Mouse (Mus musculus) heart, embryonic 12.5 days (tissue): ENCODE data around the gene Ccnd3. TPM values are rescaled to one million over a fixed set of nuclear protein-coding genes. Genes with fewer than 3 reads are reported as not detected.
"Not testable (repeated sequence)": the region's sequence is repeated elsewhere in the genome, so short reads cannot be mapped to it uniquely, and the experiment has no call there.

Experiments used
- ATAC-seq: fragments of 200-750 bp; cut with Nextera tagmentation; 2 replicates; pipeline ENCODE4 v1.8.0; 2017; ENCODE audit warnings: moderate TSS enrichment, moderate library complexity; ENCODE audit not compliant: insufficient number of reproducible peaks, low FRiP score
- H3K27ac ChIP-seq: fragments of 300-500 bp; sonication (generic); 2 replicates; pipeline ENCODE4 v1.5.1; 2016; ENCODE audit warnings: mild to moderate bottlenecking, moderate library complexity; ENCODE audit not compliant: poor library complexity, severe bottlenecking
- H3K27me3 ChIP-seq: fragments of 300-500 bp; sonication (generic); replicated peaks from 2 replicates; pipeline ENCODE4 v1.6.1; 2016; ENCODE audit warnings: mild to moderate bottlenecking, moderate library complexity
- H3K36me3 ChIP-seq: fragments of 300-500 bp; sonication (generic); 2 replicates; pipeline ENCODE4 v1.6.1; 2016; ENCODE audit warnings: mild to moderate bottlenecking, moderate library complexity
- H3K4me1 ChIP-seq: fragments of 300-500 bp; sonication (generic); replicated peaks from 2 replicates; pipeline ENCODE4 v1.6.1; 2016; ENCODE audit warnings: mild to moderate bottlenecking
- H3K4me2 ChIP-seq: fragments of 300-500 bp; sonication (generic); 2 replicates; pipeline ENCODE4 v1.6.1; 2016; ENCODE audit warnings: mild to moderate bottlenecking, moderate library complexity
- H3K4me3 ChIP-seq: fragments of 300-500 bp; sonication (generic); 2 replicates; pipeline ENCODE4 v1.5.1; 2016; ENCODE audit warnings: mild to moderate bottlenecking
- H3K9ac ChIP-seq: fragments of 300-500 bp; sonication (generic); 2 replicates; pipeline ENCODE4 v1.6.1; 2016; ENCODE audit warnings: mild to moderate bottlenecking, moderate library complexity
- H3K9me3 ChIP-seq: fragments of 300-500 bp; sonication (generic); replicated peaks from 2 replicates; pipeline ENCODE4 v1.6.1; 2016; ENCODE audit warnings: mild to moderate bottlenecking, moderate library complexity
- WGBS: fragments of 180-500 bp; shearing (Covaris S2); methylation state at CpG from one replicate; pipeline ENCODE4 v1.1.7; 2016; 5-methylcytosine and 5-hydroxymethylcytosine counted together
- polyA plus RNA-seq: library from polyadenylated mRNA; unstranded; fragments of >200 nt; fragmentation: Nextera tagmentation; extraction: Ambion mirVana; gene quantifications from 2 replicates; pipeline ENCODE4 v1.2.1, GENCODE M21; 2016

Gene Ccnd3
- polyA plus RNA-seq, 1 experiment from 2014 or later: 533 TPM

DNA sequence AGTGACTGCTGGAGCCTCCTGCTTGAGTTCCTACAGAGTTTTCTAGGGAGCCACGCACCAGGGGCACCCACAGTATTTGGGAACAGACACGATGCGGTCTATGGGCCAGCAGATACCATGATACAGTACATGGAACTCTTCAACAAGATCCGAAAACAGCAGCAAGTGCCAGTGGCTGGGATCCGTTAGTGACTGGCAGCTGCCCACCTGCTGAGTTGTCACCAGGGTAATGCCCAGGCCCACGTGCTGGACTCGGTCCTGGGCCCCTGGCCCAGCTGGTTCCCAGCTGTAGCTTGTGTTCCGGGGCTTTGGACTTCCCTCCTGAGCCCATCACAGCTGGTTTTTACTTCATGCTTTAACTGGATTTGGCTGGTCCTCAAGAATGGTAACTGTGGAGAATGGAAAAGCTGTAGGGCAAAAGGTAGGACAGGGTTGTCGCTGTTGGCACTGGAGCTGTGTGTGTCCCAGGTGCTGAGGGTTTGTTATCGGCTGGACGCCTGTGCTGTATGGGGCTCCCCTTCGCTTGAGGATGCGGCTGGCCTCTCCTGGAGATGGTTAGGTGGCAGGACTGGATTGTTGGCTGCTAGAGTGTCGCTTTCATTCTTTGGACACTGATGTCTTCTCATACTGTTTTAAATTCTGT lies 118.2 kb downstream of the Ccnd3 start:
- peaks cover 5% of the 10 kb centered on the region; the same call in 1 of the 2 replicates for H3K4me1 ChIP-seq
- no peak overlapping the region for H3K9ac ChIP-seq
- 95% methylated on average over 14 of the region's 14 CpGs for WGBS
- H3K36me3 ChIP-seq: peaks cover 73% of the 10 kb centered on the region
- H3K27me3 ChIP-seq: no peaks in the 10 kb centered on the region
- no peak overlapping the region for H3K27ac ChIP-seq
- H3K9me3 ChIP-seq: no peaks in the 10 kb centered on the region
- ATAC-seq: no peak
- no peak overlapping the region for H3K4me2 ChIP-seq
- H3K4me3 ChIP-seq: no peak overlapping the region

DNA sequence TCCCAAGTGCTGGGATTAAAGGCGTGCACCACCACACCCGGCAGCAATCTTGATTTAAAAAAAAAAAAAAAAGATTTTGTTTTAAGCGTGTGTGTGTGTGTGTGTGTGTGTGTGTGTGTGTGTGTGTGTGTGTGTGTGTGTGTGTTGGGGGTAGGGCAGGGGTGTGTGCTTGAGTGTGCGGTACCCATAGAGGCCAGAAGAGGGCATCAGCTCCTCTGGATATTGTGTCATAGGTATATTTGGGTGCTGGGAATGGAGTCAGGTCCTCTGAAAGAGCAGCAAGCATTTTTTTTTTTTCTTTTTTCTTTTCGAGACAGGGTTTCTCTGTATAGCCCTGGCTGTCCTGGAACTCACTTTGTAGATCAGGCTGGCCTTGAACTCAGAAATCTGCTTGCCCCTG lies 119.7 kb downstream of the Ccnd3 start:
- H3K27me3 ChIP-seq, H3K27ac ChIP-seq, ATAC-seq, H3K4me3 ChIP-seq, H3K4me2 ChIP-seq, H3K9me3 ChIP-seq, H3K9ac ChIP-seq: not testable (repeated sequence)
- 96% methylated on average over 4 of the region's 5 CpGs for WGBS
- H3K4me1 ChIP-seq: peaks cover 11% of the 10 kb centered on the region
- peaks cover 61% of the 10 kb centered on the region for H3K36me3 ChIP-seq

GRCm38 (mm10) chr17:47625088-47625487 lies 120.2 kb downstream of the Ccnd3 start:
- H3K4me1 ChIP-seq: peaks cover 11% of the 10 kb centered on the region
- H3K4me3 ChIP-seq: no peak overlapping the region
- H3K36me3 ChIP-seq: peaks cover 56% of the 10 kb centered on the region
- 93% methylated on average over 2 of the region's 2 CpGs for WGBS
- no peak for ATAC-seq
- H3K27me3 ChIP-seq: no peaks in the 10 kb centered on the region
- H3K4me2 ChIP-seq: no peak overlapping the region
- H3K27ac ChIP-seq: no peak overlapping the region
- no peaks in the 10 kb centered on the region for H3K9me3 ChIP-seq
- H3K9ac ChIP-seq: no peak overlapping the region

DNA sequence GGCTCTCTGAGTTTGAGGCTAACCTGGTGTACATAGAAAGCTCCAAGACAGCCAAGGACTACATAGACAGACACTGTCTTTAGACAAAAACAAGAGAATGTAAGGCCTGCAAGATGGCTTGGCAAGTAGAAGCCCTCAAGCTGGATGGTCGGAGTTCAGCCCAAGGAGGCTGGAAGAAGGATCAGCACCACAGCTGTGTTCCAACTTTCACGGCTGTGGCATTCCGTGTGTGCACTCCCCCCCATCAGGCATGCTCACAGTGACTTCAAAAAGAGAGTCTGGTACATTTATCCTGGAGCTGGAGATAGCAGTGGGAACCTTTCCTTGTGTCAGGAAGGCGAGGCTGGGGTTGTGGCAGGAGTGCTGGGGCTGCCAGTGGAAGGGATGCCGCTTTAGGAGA lies 121.2 kb downstream of the Ccnd3 start:
- peaks cover 20% of the 10 kb centered on the region for H3K4me1 ChIP-seq
- no peak for ATAC-seq
- no peak overlapping the region for H3K4me2 ChIP-seq
- H3K9me3 ChIP-seq: no peaks in the 10 kb centered on the region
- no peak overlapping the region for H3K9ac ChIP-seq
- no peak overlapping the region for H3K27ac ChIP-seq
- no peaks in the 10 kb centered on the region for H3K27me3 ChIP-seq
- 87% methylated on average over 5 of the region's 5 CpGs for WGBS
- peaks cover 53% of the 10 kb centered on the region for H3K36me3 ChIP-seq
- H3K4me3 ChIP-seq: no peak overlapping the region

DNA sequence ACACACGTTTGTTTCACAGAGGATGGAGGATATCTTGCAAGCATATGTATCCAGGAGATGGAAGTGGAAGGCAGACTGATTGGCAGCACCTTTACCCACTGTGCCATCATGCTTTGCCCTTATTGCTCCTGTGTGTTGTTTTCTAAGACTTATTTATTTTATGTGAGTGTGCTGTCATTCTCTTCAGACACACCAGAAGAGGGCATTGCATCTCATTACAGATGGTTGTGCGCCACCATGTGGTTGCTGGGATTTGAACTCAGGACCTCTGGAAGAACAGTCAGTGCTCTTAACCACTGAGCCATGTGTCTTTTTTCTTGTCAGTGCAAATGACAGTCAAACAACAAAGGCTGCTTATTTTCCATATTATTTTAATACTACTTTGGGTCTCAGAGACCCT lies 122.9 kb downstream of the Ccnd3 start:
- Histone ChIP-seq H3K9me3 (no peaks in the 10 kb centered on the region), H3K9ac (no peak overlapping the region), H3K4me3 (no peak overlapping the region), H3K4me1 (peaks cover 30% of the 10 kb centered on the region), H3K4me2 (no peak overlapping the region; the same call in 1 of the 2 replicates), H3K36me3 (peaks cover 39% of the 10 kb centered on the region), H3K27me3 (no peaks in the 10 kb centered on the region), H3K27ac (no peak overlapping the region)
- WGBS: 80% methylated on average over 2 of the region's 2 CpGs
- ATAC-seq: no peak

DNA sequence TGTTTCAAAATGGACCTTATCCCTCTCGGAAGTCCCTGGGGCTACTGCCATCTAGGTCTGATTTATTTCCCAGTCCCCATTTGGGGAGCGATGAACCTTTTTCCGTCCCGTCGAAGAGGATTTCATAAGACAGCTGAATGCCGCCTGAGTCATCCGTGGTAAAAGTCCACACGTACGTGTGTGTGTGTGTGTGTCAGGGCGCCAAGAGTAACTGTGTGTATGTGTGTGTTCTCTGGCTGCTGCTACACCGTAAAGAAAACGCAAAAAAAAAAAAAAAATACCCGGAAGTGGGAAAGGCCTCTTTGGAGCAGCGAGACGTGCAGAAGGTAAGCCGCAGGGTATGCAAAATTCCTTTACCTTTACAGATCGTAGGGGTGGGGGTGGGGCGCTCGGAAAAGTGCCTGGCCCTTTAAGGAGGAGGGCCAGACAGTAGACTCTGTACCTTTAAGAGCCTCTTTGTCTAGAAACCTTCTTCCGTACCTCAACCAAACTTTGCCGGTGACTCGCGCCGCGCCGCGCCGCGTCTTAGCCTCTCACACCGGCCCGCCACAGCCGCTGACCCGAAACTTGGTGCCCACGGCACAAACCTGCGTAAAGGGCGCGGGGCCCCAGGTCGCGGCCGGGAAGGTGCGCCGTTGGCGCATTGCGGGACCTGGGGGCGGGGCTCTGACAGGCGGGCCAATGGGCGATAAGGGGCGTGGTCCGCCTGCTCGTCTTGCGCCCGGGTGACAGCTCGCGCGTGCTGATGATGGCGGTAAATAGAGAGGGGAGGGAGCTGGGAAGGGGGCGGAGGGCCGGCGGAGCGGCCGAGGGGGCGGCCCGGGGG lies 124.2 kb downstream of the Ccnd3 start:
- Histone ChIP-seq H3K36me3 (peaks cover 26% of the 10 kb centered on the region), H3K9ac (peak overlapping the region; percentile 89), H3K27ac (peak overlapping the region; percentile 86), H3K4me3 (peak overlapping the region; percentile 75), H3K4me2 (peak overlapping the region; percentile 99), H3K9me3 (no peaks in the 10 kb centered on the region), H3K4me1 (peaks cover 30% of the 10 kb centered on the region), H3K27me3 (no peaks in the 10 kb centered on the region)
- peak; percentile 96 for ATAC-seq
- WGBS: under 1% methylated on average over 63 of the region's 63 CpGs

- peak; percentile 74 for ATAC-seq
- peak overlapping the region; percentile 99 for H3K4me2 ChIP-seq
- no peaks in the 10 kb centered on the region for H3K9me3 ChIP-seq
- no peaks in the 10 kb centered on the region for H3K27me3 ChIP-seq
- under 1% methylated on average over 60 of the region's 61 CpGs for WGBS
- peaks cover 30% of the 10 kb centered on the region for H3K4me1 ChIP-seq
- H3K4me3 ChIP-seq: peak overlapping the region; percentile 75
- H3K36me3 ChIP-seq: peaks cover 17% of the 10 kb centered on the region
- H3K9ac ChIP-seq: peak overlapping the region; percentile 89
- H3K27ac ChIP-seq: peak overlapping the region; percentile 86
These were observed 125.1 kb downstream of the Ccnd3 start for GRCm38 (mm10) chr17:47629717-47630677.

- 2% methylated on average over 3 of the region's 3 CpGs for WGBS
- Histone ChIP-seq H3K9me3 (no peaks in the 10 kb centered on the region), H3K4me1 (peaks cover 30% of the 10 kb centered on the region), H3K27me3 (no peaks in the 10 kb centered on the region), H3K4me2 (peak within 1 kb of the TSS; percentile 99), H3K9ac (peak within 1 kb of the TSS; percentile 89), H3K36me3 (peaks cover 13% of the 10 kb centered on the region), H3K27ac (peak within 1 kb of the TSS; percentile 86), H3K4me3 (peak within 1 kb of the TSS; percentile 75)
- ATAC-seq: no peak
These were observed 125.8 kb downstream of the Ccnd3 start, which contains the start of gene Usp49 for GRCm38 (mm10) chr17:47630678-47631065. Usp49 (plus strand) TSS chr17:47630690.

DNA sequence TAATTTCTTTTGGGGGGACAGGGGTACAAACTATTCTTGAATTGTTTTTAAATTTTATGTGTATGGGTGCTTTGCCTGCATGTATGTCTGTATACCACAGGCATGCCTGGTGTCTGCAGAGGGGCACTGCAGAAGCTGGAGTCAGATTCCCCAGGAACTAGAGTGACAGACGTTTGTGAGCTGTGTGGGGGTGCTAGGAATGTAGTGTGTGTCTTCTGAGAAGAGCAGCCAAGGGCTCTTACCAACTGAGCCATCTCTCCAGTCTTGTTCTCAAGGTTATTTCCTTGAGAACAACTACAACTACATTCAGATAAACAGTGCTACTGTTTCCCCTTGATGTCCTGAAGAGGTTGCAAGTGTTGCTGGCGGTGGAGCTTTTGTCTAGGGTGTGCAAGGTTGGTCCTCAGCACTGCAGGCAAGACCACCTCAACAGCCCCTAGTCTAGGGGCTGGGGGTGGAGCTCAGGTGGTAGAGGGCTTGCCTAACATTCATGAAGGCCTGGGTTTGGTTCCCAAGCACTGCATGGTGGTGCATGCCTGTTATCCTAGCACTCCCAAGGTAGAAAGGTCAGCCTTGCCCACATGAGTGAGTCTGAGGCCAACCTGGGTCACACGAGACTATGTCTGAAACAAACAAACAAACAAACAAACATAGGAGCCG lies 127.5 kb downstream of the Ccnd3 start:
- H3K36me3 ChIP-seq: peaks cover 10% of the 10 kb centered on the region
- H3K4me2 ChIP-seq: 0 out of 2 replicates have a peak overlapping the region, but pooled peaks have one; percentile 8
- H3K27ac ChIP-seq: no peak overlapping the region
- peak overlapping the region; percentile 11; the same call in 1 of the 2 replicates for H3K9ac ChIP-seq
- H3K9me3 ChIP-seq: no peaks in the 10 kb centered on the region
- no peaks in the 10 kb centered on the region for H3K27me3 ChIP-seq
- H3K4me3 ChIP-seq: no peak overlapping the region
- no peak for ATAC-seq
- H3K4me1 ChIP-seq: peaks cover 30% of the 10 kb centered on the region
- 61% methylated on average over 4 of the region's 4 CpGs for WGBS

GRCm38 (mm10) chr17:47633999-47634770 lies 129.3 kb downstream of the Ccnd3 start:
- no peak for ATAC-seq
- Histone ChIP-seq H3K4me2 (no peak overlapping the region), H3K9ac (no peak overlapping the region), H3K27ac (no peak overlapping the region), H3K36me3 (peaks cover 6% of the 10 kb centered on the region), H3K4me1 (peaks cover 19% of the 10 kb centered on the region), H3K27me3 (no peaks in the 10 kb centered on the region), H3K4me3 (no peak overlapping the region), H3K9me3 (no peaks in the 10 kb centered on the region)
- WGBS: 75% methylated on average over 7 of the region's 7 CpGs
